22 mouse cellular contexts compared by ENCODE assay signal in genomic region chr11:79749755-79750434, GRCm38 (mm10).
DNase-seq lines count a peak whose midpoint lies in the region; ATAC-seq and TF ChIP-seq lines count a peak whose summit lies in the region.
"Had no signal": no experiment of that assay in that cellular context is flagged by ENCODE, and none has a peak within 500 bp of the region (broad histone marks: within the 10 kb centered on the region; RNA-seq: fewer than 3 reads in every experiment).

No protein-coding gene starts in this region.

- H3K27ac ChIP-seq in lung, embryonic 14.5 days (ENCODE audit: low read depth), result no peak overlapping the region
- no peak overlapping the region for H3K27ac ChIP-seq in MEL (ENCODE audit: control insufficient read depth, low read depth, low read length)
- H3K27ac ChIP-seq in intestine, postnatal 0 days (ENCODE audit: low read depth, low read length), result no peak overlapping the region
- H3K27ac ChIP-seq: forebrain, embryonic 10.5 days; limb, embryonic 13.5 days; liver, embryonic 14.5 days; neural tube, embryonic 15.5 days had no signal

- H3K9ac ChIP-seq in lung, embryonic 14.5 days, result no peak overlapping the region
- no peak overlapping the region for H3K9ac ChIP-seq in MEL (ENCODE audit: control insufficient read depth, low read depth, low read length, poor library complexity, severe bottlenecking)
- H3K9ac ChIP-seq in intestine, postnatal 0 days (ENCODE audit: low read depth, low read length), result no peak overlapping the region
- H3K9ac ChIP-seq: heart, embryonic 12.5 days; limb, embryonic 13.5 days; liver, embryonic 14.5 days; neural tube, embryonic 15.5 days had no signal

- TF ChIP-seq POLR2A in MEL (IDR thresholded peaks at IDR 0.05; ENCODE audit: control insufficient read depth in 1 of 2, insufficient read depth in 1 of 2, low read depth in 1 of 2, low read length in 2 of 2, poor library complexity in 1 of 2), result no peak

- H3K27me3 ChIP-seq in lung, embryonic 14.5 days (ENCODE audit: insufficient read depth, low read length), result no peaks in the 10 kb centered on the region
- no peaks in the 10 kb centered on the region for H3K27me3 ChIP-seq in MEL (ENCODE audit: control insufficient read depth in 1 of 2, insufficient read depth in 2 of 2, low read length in 2 of 2)
- H3K27me3 ChIP-seq in intestine, postnatal 0 days (replicated peaks; ENCODE audit: control insufficient read depth, insufficient read depth, low read length), result no peaks in the 10 kb centered on the region
- H3K27me3 ChIP-seq: heart, embryonic 12.5 days; limb, embryonic 13.5 days; neural tube, embryonic 15.5 days had no signal

- no peak for ATAC-seq in lung, embryonic 14.5 days (ENCODE audit: insufficient read depth)
- ATAC-seq in intestine, postnatal 0 days, result peak; percentile 43; the same call in 1 of the 2 replicates
- ATAC-seq in inflammation-experienced regulatory T-cells, adult 6 months, result no peak
- ATAC-seq: activated CD4-positive, CD25-positive, alpha-beta regulatory T cell, adult 4 months; hindbrain, embryonic 16.5 days had no signal

- no peaks in the 10 kb centered on the region for H3K79me2 ChIP-seq in MEL (ENCODE audit: control insufficient read depth, insufficient read depth, low read length, poor library complexity)

- TF ChIP-seq RAD21 in MEL (IDR thresholded peaks at IDR 0.05; ENCODE audit: low read depth, low read length), result no peak

- TF ChIP-seq EP300 in MEL (IDR thresholded peaks at IDR 0.05; ENCODE audit: low read depth in 1 of 2, low read length in 2 of 2), result no peak

- no peaks in the 10 kb centered on the region for H3K4me1 ChIP-seq in lung, embryonic 14.5 days (ENCODE audit: insufficient read depth)
- H3K4me1 ChIP-seq in MEL (ENCODE audit: control insufficient read depth in 1 of 2, insufficient read depth in 2 of 2, low read length in 2 of 2), result peaks cover 0 to 6% of the 10 kb centered on the region in 2 experiments; a peak in 1 of 4 replicates
- no peaks in the 10 kb centered on the region for H3K4me1 ChIP-seq in intestine, postnatal 0 days (replicated peaks; ENCODE audit: control insufficient read depth, insufficient read depth, low read length)
- H3K4me1 ChIP-seq: limb, embryonic 13.5 days; neural tube, embryonic 15.5 days had no signal

- peak; percentile 36 for DNase-seq in lung, embryonic 14.5 days
- DNase-seq in lung, postnatal 14 days, result no peak
- DNase-seq in CD4-positive helper T cell, adult 2 months (ENCODE audit: low read depth, low spot score), result peak; percentile 28
- DNase-seq in MEL (ENCODE audit: low read depth, low spot score), result peak; percentile 49
- DNase-seq in cerebellum, postnatal 10 days, result no peak
- DNase-seq in frontal cortex, postnatal 36 days (ENCODE audit: low spot score in 2 of 2), result no peak
- DNase-seq: adrenal gland, postnatal 25 days; cerebellum, adult 2 months; gastrocnemius, postnatal 36 days; heart, postnatal 36 days; right cerebral cortex, postnatal 25 days; thymus, adult 18-20 months had no signal

- H3K4me2 ChIP-seq in lung, embryonic 14.5 days, result no peak overlapping the region
- no peak overlapping the region for H3K4me2 ChIP-seq in intestine, postnatal 0 days (replicated peaks; ENCODE audit: low read depth)
- H3K4me2 ChIP-seq: heart, embryonic 12.5 days; limb, embryonic 13.5 days; neural tube, embryonic 15.5 days had no signal

- H3K9me3 ChIP-seq in lung, embryonic 14.5 days (ENCODE audit: low read depth, low read length), result no peaks in the 10 kb centered on the region
- H3K9me3 ChIP-seq in MEL (replicated peaks; ENCODE audit: insufficient read depth, low read length), result no peaks in the 10 kb centered on the region
- no peaks in the 10 kb centered on the region for H3K9me3 ChIP-seq in intestine, postnatal 0 days (ENCODE audit: control insufficient read depth)
- H3K9me3 ChIP-seq: limb, embryonic 13.5 days; neural tube, embryonic 15.5 days had no signal

- no peaks in the 10 kb centered on the region for H3K36me3 ChIP-seq in lung, embryonic 14.5 days (ENCODE audit: insufficient read depth)
- no peaks in the 10 kb centered on the region; a peak in 1 of 4 replicates for H3K36me3 ChIP-seq in MEL (ENCODE audit: control insufficient read depth in 1 of 2, insufficient read depth in 2 of 2, low read length in 2 of 2)
- H3K36me3 ChIP-seq in intestine, postnatal 0 days (ENCODE audit: control insufficient read depth, insufficient read depth), result no peaks in the 10 kb centered on the region
- H3K36me3 ChIP-seq: forebrain, embryonic 10.5 days; heart, embryonic 12.5 days; limb, embryonic 13.5 days; neural tube, embryonic 15.5 days had no signal

- no peak for TF ChIP-seq CTCF in lung, embryonic 14.5 days (IDR thresholded peaks at IDR 0.05; ENCODE audit: low read depth)
- TF ChIP-seq CTCF in MEL (IDR thresholded peaks at IDR 0.05 in 2 of 3, conservative IDR thresholded peaks at IDR 0.05 in 1 of 3; ENCODE audit: control insufficient read depth in 1 of 3, insufficient read depth in 1 of 3, low read depth in 2 of 3, low read length in 3 of 3, poor library complexity in 1 of 3, severe bottlenecking in 1 of 3), result no peak
- no peak for TF ChIP-seq CTCF in intestine, postnatal 0 days (IDR thresholded peaks at IDR 0.05; ENCODE audit: low read depth)

- H3K4me3 ChIP-seq in lung, embryonic 14.5 days (ENCODE audit: low read depth, low read length), result no peak overlapping the region
- no peak overlapping the region for H3K4me3 ChIP-seq in MEL (ENCODE audit: control insufficient read depth in 1 of 2, insufficient read depth in 1 of 2, low read depth in 2 of 2, low read length in 2 of 2)
- no peak overlapping the region for H3K4me3 ChIP-seq in intestine, postnatal 0 days (ENCODE audit: low read depth, low read length)
- H3K4me3 ChIP-seq: forebrain, embryonic 10.5 days; heart, embryonic 12.5 days; limb, embryonic 13.5 days; megakaryocyte, embryonic 14.5 days; neural tube, embryonic 15.5 days had no signal

- 50% methylated on average over 7 of the region's 7 CpGs for WGBS in lung, embryonic 14.5 days
- WGBS in intestine, postnatal 0 days, result 50% methylated on average over 7 of the region's 7 CpGs

TF ChIP-seq in MEL, 35 proteins besides CTCF, POLR2A, EP300 and RAD21:
- TF ChIP-seq CHD1 (IDR thresholded peaks at IDR 0.05; ENCODE audit: low read depth, low read length) (no peak), ELF1 (IDR thresholded peaks at IDR 0.05; ENCODE audit: low read depth, low read length) (no peak), ZNF384 (IDR thresholded peaks at IDR 0.05; ENCODE audit: low read depth, low read length) (no peak), POLR2AphosphoS5 (IDR thresholded peaks at IDR 0.05; ENCODE audit: borderline replicate concordance, low read depth, low read length) (no peak), ZC3H11A (IDR thresholded peaks at IDR 0.05; ENCODE audit: low read depth, low read length) (no peak), JUND (IDR thresholded peaks at IDR 0.05; ENCODE audit: low read depth, low read length) (no peak), MYB (IDR thresholded peaks at IDR 0.05; ENCODE audit: low read depth, low read length) (no peak), MEF2A (IDR thresholded peaks at IDR 0.05; ENCODE audit: extremely low read depth, insufficient replicate concordance, low read depth, low read length, poor library complexity, severe bottlenecking) (no peak), GABPA (IDR thresholded peaks at IDR 0.05; ENCODE audit: low read depth, low read length) (no peak), RCOR1 (IDR thresholded peaks at IDR 0.05; ENCODE audit: low read depth, low read length) (no peak), GATA1 (IDR thresholded peaks at IDR 0.05; ENCODE audit: low read depth, low read length) (no peak), MYC (IDR thresholded peaks at IDR 0.05; ENCODE audit: low read depth, low read length) (no peak), KAT2A (conservative IDR thresholded peaks at IDR 0.05; ENCODE audit: low read depth, low read length) (no peak), ZMIZ1 (IDR thresholded peaks at IDR 0.05; ENCODE audit: low read depth, low read length) (no peak), TCF12 (IDR thresholded peaks at IDR 0.05; ENCODE audit: low read depth, low read length) (no peak), TBP (IDR thresholded peaks at IDR 0.05; ENCODE audit: low read depth, low read length) (no peak), SMC3 (IDR thresholded peaks at IDR 0.05; ENCODE audit: low read depth, low read length) (no peak), USF1 (IDR thresholded peaks at IDR 0.05; ENCODE audit: low read depth, low read length) (no peak), MAFK (IDR thresholded peaks at IDR 0.05; ENCODE audit: borderline replicate concordance, low read depth, low read length) (no peak)

Comparison
In these comparisons a context has a peak if more than half of its experiments do, and no peak if none do; other contexts are left out.
1. DNase-seq: peak in lung, embryonic 14.5 days (single experiment), CD4-positive helper T cell, adult 2 months (single experiment) and MEL (single experiment); none in lung, postnatal 14 days (single experiment), cerebellum, postnatal 10 days (0 of 2) and frontal cortex, postnatal 36 days (0 of 2).